Mouse (Mus musculus): ENCODE results near the gene Cr1l. TPM values are rescaled to one million over a fixed set of nuclear protein-coding genes. Genes with fewer than 3 reads are reported as not detected.

Gene Cr1l
- polyA plus RNA-seq, 1 experiment from 2014 or later, result 105 TPM

GRCm38 (mm10) chr1:195092220-195092720, 39.1 kb downstream of the Cr1l start, which contains the start of gene Cd46:
Cd46 (minus strand) TSS chr1:195092249.
- 1% methylated on average over 14 of the region's 14 CpGs for WGBS
- TF ChIP-seq EP300 (IDR thresholded peaks at IDR 0.05) (no peak), CTCF (IDR thresholded peaks at IDR 0.05) (no peak)
- Histone ChIP-seq H3K4me1 (ENCODE audit: insufficient read depth, low read depth, low read length) (no peaks in the 10 kb centered on the region), H3K27ac (ENCODE audit: low read length) (peak within 1 kb of the TSS; percentile 84), H3K9me3 (ENCODE audit: low read length) (no peaks in the 10 kb centered on the region), H3K4me3 (ENCODE audit: low read depth, low read length) (peak within 1 kb of the TSS; percentile 42), H3K36me3 (ENCODE audit: insufficient read depth, low read length) (no peaks in the 10 kb centered on the region), H3K9ac (replicated peaks; ENCODE audit: low read depth) (peak within 1 kb of the TSS; percentile 27), H3K4me2 (replicated peaks; ENCODE audit: low read depth, low read length) (peak within 1 kb of the TSS; percentile 59), H3K27me3 (replicated peaks; ENCODE audit: insufficient read depth, low read length) (no peaks in the 10 kb centered on the region)
- ATAC-seq, result peak; percentile 98
- DNase-seq (ENCODE audit: low spot score), result peak; percentile 92

- peak overlapping the region; percentile 84 for H3K27ac ChIP-seq (ENCODE audit: low read length)
- H3K4me3 ChIP-seq (ENCODE audit: low read depth, low read length), result peak overlapping the region; percentile 42
- H3K9me3 ChIP-seq (ENCODE audit: low read length), result no peaks in the 10 kb centered on the region
- no peak for DNase-seq (ENCODE audit: low spot score)
- 16% methylated on average over 11 of the region's 11 CpGs for WGBS
- ATAC-seq, result peak; percentile 87
- H3K27me3 ChIP-seq (replicated peaks; ENCODE audit: insufficient read depth, low read length), result no peaks in the 10 kb centered on the region
- H3K36me3 ChIP-seq (ENCODE audit: insufficient read depth, low read length), result no peaks in the 10 kb centered on the region
- no peaks in the 10 kb centered on the region for H3K4me1 ChIP-seq (ENCODE audit: insufficient read depth, low read depth, low read length)
- TF ChIP-seq CTCF (IDR thresholded peaks at IDR 0.05), result no peak
- TF ChIP-seq EP300 (IDR thresholded peaks at IDR 0.05), result no peak
- H3K4me2 ChIP-seq (replicated peaks; ENCODE audit: low read depth, low read length), result peak overlapping the region; percentile 59
- H3K9ac ChIP-seq (replicated peaks; ENCODE audit: low read depth), result peak overlapping the region; percentile 27
Measured at GRCm38 (mm10) chr1:195091699-195092219, 39.6 kb downstream of the Cr1l start.

- H3K9ac ChIP-seq (replicated peaks; ENCODE audit: low read depth), result no peak overlapping the region
- no peaks in the 10 kb centered on the region for H3K36me3 ChIP-seq (ENCODE audit: insufficient read depth, low read length)
- no peaks in the 10 kb centered on the region for H3K4me1 ChIP-seq (ENCODE audit: insufficient read depth, low read depth, low read length)
- no peak overlapping the region for H3K4me2 ChIP-seq (replicated peaks; ENCODE audit: low read depth, low read length)
- no peak for DNase-seq (ENCODE audit: low spot score)
- no peak for TF ChIP-seq EP300 (IDR thresholded peaks at IDR 0.05)
- TF ChIP-seq CTCF (IDR thresholded peaks at IDR 0.05), result no peak
- H3K27me3 ChIP-seq (replicated peaks; ENCODE audit: insufficient read depth, low read length), result no peaks in the 10 kb centered on the region
- H3K9me3 ChIP-seq (ENCODE audit: low read length), result no peaks in the 10 kb centered on the region
- H3K4me3 ChIP-seq (ENCODE audit: low read depth, low read length), result no peak overlapping the region
- no peak overlapping the region for H3K27ac ChIP-seq (ENCODE audit: low read length)
- no peak for ATAC-seq
Measured at GRCm38 (mm10) chr1:195082142-195082541, 49.2 kb downstream of the Cr1l start.

Other genes with a start within 250 kb of the Cr1l start
- gene Cd34, start 192.8 kb downstream of the Cr1l start, polyA plus RNA-seq (2015; fragmentation: Nextera tagmentation; extraction: Ambion mirVana), result 189 and 199 TPM in 2 replicates
- 0.95 and 1.6 TPM in 2 replicates for gene Cd46, start 39.3 kb downstream of the Cr1l start, polyA plus RNA-seq (2015; fragmentation: Nextera tagmentation; extraction: Ambion mirVana)
- 0.23 and 0.30 TPM in 2 replicates for gene Cr2, start 45.1 kb upstream of the Cr1l start, polyA plus RNA-seq (2015; fragmentation: Nextera tagmentation; extraction: Ambion mirVana)

Data from lung, postnatal 0 days (tissue).